Mouse (Mus musculus) forebrain, postnatal 0 days (tissue): ENCODE measurements around the gene Pmf1. TPM values are rescaled to one million over a fixed set of nuclear protein-coding genes. Genes with fewer than 3 reads are reported as not detected.

Source experiments
- ATAC-seq: fragments of 200-750 bp; cut with Nextera tagmentation; 2 replicates; pipeline ENCODE4 v1.8.0; 2017; ENCODE audit warnings: mild to moderate bottlenecking, moderate library complexity
- DNase-seq: peaks from one replicate; pipeline ENCODE4 v3.0.0-alpha.2; 2015
- H3K27ac ChIP-seq: fragments of 300-500 bp; sonication (generic); 2 replicates; pipeline ENCODE4 v1.5.1; 2014; ENCODE audit warnings: low read depth, mild to moderate bottlenecking, antibody characterized with exemption, low read length, moderate library complexity, mixed read lengths
- H3K27me3 ChIP-seq: fragments of 300-500 bp; sonication (generic); 2 replicates; pipeline ENCODE4 v1.6.1; 2014; ENCODE audit warnings: mild to moderate bottlenecking, low read length, mixed read lengths; ENCODE audit not compliant: insufficient read depth
- H3K36me3 ChIP-seq: fragments of 300-500 bp; sonication (generic); 2 replicates; pipeline ENCODE4 v1.6.1; 2014; ENCODE audit warnings: mild to moderate bottlenecking, moderate library complexity; ENCODE audit not compliant: insufficient read depth
- H3K4me1 ChIP-seq: fragments of 300-500 bp; sonication (generic); 2 replicates; pipeline ENCODE4 v1.6.1; 2014; ENCODE audit warnings: antibody characterized with exemption; ENCODE audit not compliant: insufficient read depth
- H3K4me2 ChIP-seq: fragments of 300-500 bp; sonication (generic); 2 replicates; pipeline ENCODE4 v1.6.1; 2014; ENCODE audit warnings: low read depth, mild to moderate bottlenecking, moderate library complexity
- H3K4me3 ChIP-seq: fragments of 300-500 bp; sonication (generic); 2 replicates; pipeline ENCODE4 v1.5.1; 2014; ENCODE audit warnings: low read depth, low read length, mixed read lengths
- H3K9ac ChIP-seq: fragments of 300-500 bp; sonication (generic); 2 replicates; pipeline ENCODE4 v1.6.1; 2014; ENCODE audit warnings: mild to moderate bottlenecking
- H3K9me3 ChIP-seq: fragments of 300-500 bp; sonication (generic); 2 replicates; pipeline ENCODE4 v1.6.1; 2016; ENCODE audit warnings: low read length
- CTCF ChIP-seq: sonication (generic); IDR thresholded peaks from 2 replicates; pipeline ENCODE4 v1.5.1; 2016; ENCODE audit warnings: antibody characterized with exemption, control low read depth, low read depth
- WGBS: fragments of 180-500 bp; shearing (Covaris S2); extraction: QIAGEN DNeasy Blood & Tissue Kit; methylation state at CpG from one replicate; pipeline ENCODE4 v1.1.7; 2014; 5-methylcytosine and 5-hydroxymethylcytosine counted together
- polyA plus RNA-seq: library from polyadenylated mRNA; unstranded; fragments of >200 nt; fragmentation: Nextera tagmentation; extraction: Ambion mirVana; gene quantifications from 2 replicates; pipeline ENCODE4 v1.2.1, GENCODE M21; 2015
- total RNA-seq: library from RNA; depleted of rRNA; stranded (reverse); fragments of >200 nt; gene quantifications from 2 replicates; pipeline ENCODE4 v1.2.3, GENCODE M21; 2014

The Pmf1 gene
- total and polyA plus RNA-seq, 2 experiments from 2014 or later = 22.5 to 27.4 TPM

DNA sequence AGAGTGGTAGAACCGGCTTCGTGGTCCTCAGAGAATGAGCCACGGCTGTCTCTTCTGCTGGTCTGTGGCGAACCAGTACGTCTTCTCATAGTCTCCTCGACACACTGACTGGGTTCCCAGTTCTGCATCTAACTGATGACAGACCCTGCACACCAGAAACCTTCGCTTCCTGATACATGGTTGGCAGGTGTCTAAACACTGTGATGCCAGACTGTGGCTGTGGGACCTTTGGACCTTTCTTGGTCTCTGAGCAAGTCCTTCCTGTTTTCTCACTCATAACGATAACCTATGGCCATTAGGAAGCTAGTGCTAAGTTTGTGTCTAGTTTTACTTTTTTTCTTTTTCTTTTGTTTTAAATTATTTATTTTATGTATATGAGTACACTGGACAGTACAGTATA lies 38.3 kb upstream of the Pmf1 start:
- Histone ChIP-seq H3K27ac (no peak overlapping the region), H3K27me3 (no peaks in the 10 kb centered on the region), H3K4me1 (no peaks in the 10 kb centered on the region), H3K9ac (no peak overlapping the region), H3K4me3 (no peak overlapping the region), H3K4me2 (no peak overlapping the region), H3K9me3 (no peaks in the 10 kb centered on the region), H3K36me3 (peaks cover 68% of the 10 kb centered on the region)
- no peak for TF ChIP-seq CTCF
- 95% methylated on average over 8 of the region's 8 CpGs for WGBS
- ATAC-seq = no peak
- DNase-seq = no peak

DNA sequence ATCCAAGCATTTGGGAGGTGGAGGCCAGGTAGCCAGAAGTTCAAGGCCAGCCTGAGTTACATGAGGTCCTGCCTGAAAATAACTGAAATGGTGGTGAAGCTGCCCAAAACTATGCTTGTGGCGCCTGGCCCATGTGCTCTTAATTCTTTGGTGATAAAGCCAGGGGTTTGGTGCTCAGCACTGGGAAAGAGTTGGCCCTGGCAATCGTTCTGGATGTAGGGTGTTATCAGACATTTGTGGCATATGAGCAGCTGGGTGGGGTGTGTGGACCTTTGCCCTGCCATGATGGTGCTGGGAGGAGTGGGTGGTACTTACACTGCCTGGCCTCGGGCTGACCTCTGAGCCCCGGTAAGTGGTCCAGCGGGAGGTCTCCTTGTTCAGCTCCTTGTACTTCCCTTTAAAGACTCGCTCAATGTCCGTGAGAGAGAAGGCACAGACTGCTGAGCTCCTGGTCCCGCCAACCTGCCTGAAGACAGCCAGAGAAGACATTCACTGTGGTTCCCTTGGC lies 37.6 kb upstream of the Pmf1 start:
- WGBS = 71% methylated on average over 8 of the region's 8 CpGs
- no peak overlapping the region for H3K9ac ChIP-seq
- H3K27ac ChIP-seq = no peak overlapping the region
- H3K4me3 ChIP-seq = no peak overlapping the region
- ATAC-seq (no peak), DNase-seq (no peak)
- H3K4me1 ChIP-seq = no peaks in the 10 kb centered on the region
- H3K36me3 ChIP-seq = peaks cover 65% of the 10 kb centered on the region
- H3K27me3 ChIP-seq = no peaks in the 10 kb centered on the region
- H3K4me2 ChIP-seq = no peak overlapping the region
- H3K9me3 ChIP-seq = no peaks in the 10 kb centered on the region
- TF ChIP-seq CTCF = no peak

DNA sequence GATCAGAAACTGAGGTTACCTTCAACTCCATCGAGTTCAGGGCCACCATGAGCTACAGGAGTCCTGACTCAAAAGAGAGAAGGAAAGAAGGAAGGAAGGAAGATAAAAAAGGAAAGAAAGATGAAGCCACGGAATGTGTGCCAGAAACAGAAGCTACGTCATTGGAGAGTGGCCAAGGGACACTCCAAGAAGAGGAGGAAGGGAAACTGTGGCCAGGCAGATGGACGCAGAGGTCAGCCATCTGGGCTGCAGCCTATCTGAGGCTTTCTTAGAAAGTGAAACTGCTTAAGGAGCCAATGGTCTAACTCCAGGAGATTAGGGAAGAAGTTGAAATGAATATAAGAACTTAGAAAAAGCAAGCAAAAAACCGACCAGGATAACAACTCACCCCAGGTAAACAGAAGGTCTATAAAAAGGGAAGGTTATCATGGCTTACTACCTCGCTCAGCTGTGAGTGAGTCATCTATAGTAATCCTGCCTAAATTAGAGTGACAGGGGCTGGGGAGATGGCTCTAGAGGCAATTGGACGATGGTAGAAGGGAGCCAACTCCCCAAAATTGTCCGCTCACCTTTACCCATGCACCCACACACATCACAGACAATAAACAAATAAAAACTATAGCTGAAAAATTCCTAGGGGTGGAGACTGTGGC lies 36.5 kb upstream of the Pmf1 start:
- ATAC-seq = no peak
- DNase-seq = no peak
- TF ChIP-seq CTCF = no peak
- WGBS = 73% methylated on average over 8 of the region's 8 CpGs
- H3K27ac ChIP-seq = no peak overlapping the region
- no peaks in the 10 kb centered on the region for H3K27me3 ChIP-seq
- H3K36me3 ChIP-seq = peaks cover 61% of the 10 kb centered on the region
- H3K9me3 ChIP-seq = no peaks in the 10 kb centered on the region
- no peak overlapping the region for H3K4me3 ChIP-seq
- H3K9ac ChIP-seq = no peak overlapping the region
- H3K4me2 ChIP-seq = no peak overlapping the region
- no peaks in the 10 kb centered on the region for H3K4me1 ChIP-seq

DNA sequence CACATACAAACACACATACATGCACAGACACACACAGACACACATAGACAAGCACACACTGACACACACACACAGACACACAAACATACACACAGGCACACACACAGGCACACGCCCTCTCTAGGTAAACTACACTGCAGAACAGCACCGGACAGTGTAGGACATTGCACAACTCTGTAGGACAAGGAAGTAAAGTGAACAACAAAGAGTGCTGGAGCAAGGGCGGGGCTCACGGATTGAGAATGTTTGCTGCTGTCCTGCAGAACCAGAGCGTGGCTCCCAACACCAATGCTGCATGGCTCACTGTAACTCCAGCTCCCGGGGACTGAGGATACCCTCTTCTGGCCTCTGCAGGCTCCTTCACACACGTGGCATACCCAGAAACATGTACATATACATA lies 32.8 kb upstream of the Pmf1 start:
- TF ChIP-seq CTCF = no peak

DNA sequence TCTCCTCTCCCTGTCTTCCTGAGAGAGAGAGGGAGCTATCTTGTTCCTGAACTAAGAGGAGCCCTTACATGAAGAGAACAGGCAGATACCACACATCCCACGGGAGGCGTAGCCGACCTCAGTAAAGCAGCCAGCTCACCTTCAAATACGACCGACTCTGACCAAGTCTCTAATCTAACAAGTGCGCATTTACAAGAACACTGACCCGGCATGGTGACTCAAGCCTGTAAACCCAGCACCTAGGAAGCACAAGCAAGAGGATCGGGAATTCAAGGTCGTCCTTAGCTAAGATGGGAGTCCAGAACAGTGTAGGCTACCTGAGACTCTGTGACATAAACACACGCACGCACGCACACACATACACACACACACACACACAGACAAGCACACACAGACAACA lies 32.4 kb upstream of the Pmf1 start:
- Histone ChIP-seq H3K4me2 (no peak overlapping the region), H3K9ac (no peak overlapping the region), H3K4me1 (no peaks in the 10 kb centered on the region), H3K9me3 (no peaks in the 10 kb centered on the region), H3K4me3 (no peak overlapping the region), H3K27me3 (no peaks in the 10 kb centered on the region), H3K36me3 (peaks cover 54% of the 10 kb centered on the region), H3K27ac (no peak overlapping the region)
- 85% methylated on average over 12 of the region's 12 CpGs for WGBS
- no peak for TF ChIP-seq CTCF
- DNase-seq (no peak), ATAC-seq (no peak)

More for the DNA sequence above, 32.8 kb upstream of the Pmf1 start:
- Histone ChIP-seq H3K9ac (no peak overlapping the region), H3K27ac (no peak overlapping the region), H3K36me3 (peaks cover 54% of the 10 kb centered on the region), H3K4me3 (no peak overlapping the region), H3K27me3 (no peaks in the 10 kb centered on the region), H3K9me3 (no peaks in the 10 kb centered on the region), H3K4me2 (no peak overlapping the region), H3K4me1 (no peaks in the 10 kb centered on the region)
- ATAC-seq = no peak
- DNase-seq = no peak
- WGBS = 76% methylated on average over 7 of the region's 7 CpGs

DNA sequence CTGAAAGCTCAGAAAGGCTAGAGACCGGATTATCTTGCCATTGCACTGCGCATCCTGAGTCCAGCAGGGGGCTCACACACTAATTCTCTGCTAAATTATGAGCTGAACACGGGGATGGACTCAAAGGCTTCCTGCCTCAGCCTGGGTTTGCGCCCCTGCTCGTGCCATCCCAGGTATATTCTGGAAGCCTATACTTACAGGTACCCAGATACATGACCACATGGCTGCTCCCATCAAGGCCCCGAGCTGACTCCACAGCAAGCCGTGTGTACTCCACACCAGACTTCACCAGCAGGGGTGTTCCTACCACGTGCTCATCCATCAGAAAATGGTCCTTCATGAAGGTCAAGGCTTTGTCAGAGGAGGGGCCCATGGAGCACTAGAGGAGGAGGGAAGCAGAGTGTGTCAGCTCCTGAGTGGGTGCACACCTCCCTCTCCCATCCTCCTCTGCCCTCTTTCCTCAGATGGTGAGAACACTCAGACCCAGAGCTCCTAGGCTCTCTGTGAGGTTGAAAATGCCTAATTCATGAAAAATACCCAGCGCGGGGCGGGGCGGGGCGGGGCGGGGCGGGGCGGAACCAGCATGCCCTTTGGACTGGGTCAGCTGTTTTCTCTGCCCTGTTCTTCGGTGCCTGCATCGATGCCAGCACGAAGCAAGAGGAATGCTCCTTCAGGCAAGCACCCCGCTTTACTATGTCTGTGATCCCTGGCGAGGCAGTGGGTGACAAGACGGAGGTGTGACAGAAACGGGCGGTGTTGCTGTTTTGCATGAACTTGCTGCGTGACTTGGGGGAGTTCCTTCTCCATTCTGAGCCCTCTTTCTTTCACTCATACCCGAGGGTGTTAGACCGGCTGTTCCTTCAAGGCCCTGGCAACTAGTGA lies 30.6 kb upstream of the Pmf1 start:
- ATAC-seq (no peak), DNase-seq (peak; percentile 54)
- TF ChIP-seq CTCF = peak; percentile 61
- Histone ChIP-seq H3K9ac (no peak overlapping the region), H3K27ac (no peak overlapping the region), H3K36me3 (peaks cover 47% of the 10 kb centered on the region), H3K27me3 (no peaks in the 10 kb centered on the region), H3K4me3 (no peak overlapping the region), H3K9me3 (no peaks in the 10 kb centered on the region), H3K4me2 (no peak overlapping the region), H3K4me1 (no peaks in the 10 kb centered on the region)
- 32% methylated on average over 27 of the region's 27 CpGs for WGBS

DNA sequence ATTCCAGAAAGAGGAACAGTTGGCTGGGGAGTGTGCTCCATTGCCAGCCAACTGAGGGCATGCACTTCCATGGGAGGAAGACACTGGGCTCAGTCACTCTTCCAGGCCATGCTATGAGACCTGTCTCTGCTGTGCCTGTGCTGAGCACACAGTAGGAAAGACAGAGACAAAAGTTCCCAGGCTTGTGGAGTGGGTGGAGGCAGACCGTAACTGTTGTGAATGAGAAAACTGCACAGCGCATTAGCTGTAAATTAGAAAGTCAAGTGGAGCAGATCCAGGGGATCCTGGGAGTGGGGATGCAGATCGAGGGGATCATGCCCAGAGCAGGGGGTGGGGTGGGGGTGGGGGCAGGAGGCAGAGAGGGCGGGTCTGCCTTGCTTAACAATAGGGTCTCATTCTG lies 29.5 kb upstream of the Pmf1 start:
- Histone ChIP-seq H3K27ac (no peak overlapping the region), H3K27me3 (no peaks in the 10 kb centered on the region), H3K36me3 (peaks cover 47% of the 10 kb centered on the region), H3K4me1 (no peaks in the 10 kb centered on the region), H3K9me3 (no peaks in the 10 kb centered on the region), H3K4me2 (no peak overlapping the region), H3K4me3 (no peak overlapping the region), H3K9ac (no peak overlapping the region)
- ATAC-seq = no peak
- no peak for DNase-seq
- 51% methylated on average over 4 of the region's 4 CpGs for WGBS
- TF ChIP-seq CTCF = no peak
